7 mouse cellular contexts compared by ENCODE assay signal in genomic region chr7:45304869-45305268, GRCm38 (mm10). TPM values are rescaled to one million over a fixed set of nuclear protein-coding genes. Genes with fewer than 3 reads are reported as not detected.
DNase-seq lines count a peak whose midpoint lies in the region; ATAC-seq and TF ChIP-seq lines count a peak whose summit lies in the region.

No protein-coding gene starts in this region.

- H3K4me2 ChIP-seq in lung, postnatal 0 days (replicated peaks; ENCODE audit: low read depth, low read length) = 0 out of 2 replicates have a peak overlapping the region, but pooled peaks have one; percentile 32
- H3K4me2 ChIP-seq in forebrain, embryonic 12.5 days = peak overlapping the region; percentile 53
- peak overlapping the region; percentile 44 for H3K4me2 ChIP-seq in limb, embryonic 12.5 days
- H3K4me2 ChIP-seq in stomach, postnatal 0 days (replicated peaks; ENCODE audit: low read depth) = peak overlapping the region; percentile 5; the same call in 1 of the 2 replicates

- ATAC-seq in lung, postnatal 0 days = peak; percentile 8; the same call in 1 of the 2 replicates
- no peak for ATAC-seq in forebrain, embryonic 12.5 days (ENCODE audit: low FRiP score)
- no peak for ATAC-seq in limb, embryonic 12.5 days (ENCODE audit: insufficient number of reproducible peaks, insufficient read depth, low FRiP score, low TSS enrichment, low read depth)
- ATAC-seq in stomach, postnatal 0 days (ENCODE audit: low FRiP score, low TSS enrichment) = no peak; the same call in 1 of the 2 replicates

- no peaks in the 10 kb centered on the region for H3K9me3 ChIP-seq in lung, postnatal 0 days (ENCODE audit: low read length)
- no peaks in the 10 kb centered on the region for H3K9me3 ChIP-seq in forebrain, embryonic 12.5 days
- no peaks in the 10 kb centered on the region for H3K9me3 ChIP-seq in limb, embryonic 12.5 days
- no peaks in the 10 kb centered on the region for H3K9me3 ChIP-seq in stomach, postnatal 0 days (ENCODE audit: control insufficient read depth, low read length)

- H3K4me1 ChIP-seq in lung, postnatal 0 days (ENCODE audit: insufficient read depth, low read depth, low read length) = no peaks in the 10 kb centered on the region
- H3K4me1 ChIP-seq in forebrain, embryonic 12.5 days = peaks cover 24% of the 10 kb centered on the region
- H3K4me1 ChIP-seq in limb, embryonic 12.5 days (replicated peaks) = peaks cover 15% of the 10 kb centered on the region
- no peaks in the 10 kb centered on the region for H3K4me1 ChIP-seq in stomach, postnatal 0 days (replicated peaks; ENCODE audit: control insufficient read depth, insufficient read depth)

- no peak overlapping the region for H3K4me3 ChIP-seq in lung, postnatal 0 days (ENCODE audit: low read depth, low read length)
- H3K4me3 ChIP-seq in forebrain, embryonic 12.5 days (replicated peaks) = peak overlapping the region; percentile 26
- H3K4me3 ChIP-seq in limb, embryonic 12.5 days (replicated peaks) = peak overlapping the region; percentile 26
- no peak overlapping the region for H3K4me3 ChIP-seq in stomach, postnatal 0 days (ENCODE audit: low read depth, low read length)

- H3K36me3 ChIP-seq in lung, postnatal 0 days (ENCODE audit: insufficient read depth, low read length) = no peaks in the 10 kb centered on the region
- no peaks in the 10 kb centered on the region for H3K36me3 ChIP-seq in forebrain, embryonic 12.5 days (replicated peaks)
- peaks cover 18% of the 10 kb centered on the region for H3K36me3 ChIP-seq in limb, embryonic 12.5 days
- peaks cover 14% of the 10 kb centered on the region for H3K36me3 ChIP-seq in stomach, postnatal 0 days (ENCODE audit: control insufficient read depth, insufficient read depth, low read length)

- DNase-seq in lung, postnatal 0 days (ENCODE audit: low spot score) = peak; percentile 29
- DNase-seq in lung, postnatal 25 days (ENCODE audit: low spot score) = no peak
- no peak for DNase-seq in stomach, postnatal 0 days (ENCODE audit: low spot score)
- DNase-seq in testis, postnatal 14 days (ENCODE audit: low spot score) = no peak
- DNase-seq in layer of hippocampus, adult 11-12 months (ENCODE audit: low spot score) = no peak

- no peak for TF ChIP-seq CTCF in lung, postnatal 0 days (IDR thresholded peaks at IDR 0.05)
- no peak for TF ChIP-seq CTCF in stomach, postnatal 0 days (IDR thresholded peaks at IDR 0.05; ENCODE audit: low read depth)

- no peak overlapping the region for H3K9ac ChIP-seq in lung, postnatal 0 days (replicated peaks; ENCODE audit: low read depth)
- peak overlapping the region; percentile 38 for H3K9ac ChIP-seq in forebrain, embryonic 12.5 days
- no peak overlapping the region for H3K9ac ChIP-seq in limb, embryonic 12.5 days (replicated peaks)
- no peak overlapping the region for H3K9ac ChIP-seq in stomach, postnatal 0 days (ENCODE audit: low read length)

- H3K27ac ChIP-seq in lung, postnatal 0 days (ENCODE audit: low read length) = no peak overlapping the region
- H3K27ac ChIP-seq in forebrain, embryonic 12.5 days = no peak overlapping the region
- H3K27ac ChIP-seq in limb, embryonic 12.5 days = no peak overlapping the region
- no peak overlapping the region for H3K27ac ChIP-seq in stomach, postnatal 0 days (replicated peaks)

- TF ChIP-seq EP300 in lung, postnatal 0 days (IDR thresholded peaks at IDR 0.05) = no peak
- TF ChIP-seq EP300 in stomach, postnatal 0 days (optimal IDR thresholded peaks at IDR 0.05) = no peak

- WGBS in lung, postnatal 0 days = 22% methylated on average over 11 of the region's 13 CpGs
- 11% methylated on average over 11 of the region's 13 CpGs for WGBS in forebrain, embryonic 12.5 days
- WGBS in limb, embryonic 12.5 days = 15% methylated on average over 13 of the region's 13 CpGs
- WGBS in stomach, postnatal 0 days = 43% methylated on average over 11 of the region's 13 CpGs

- H3K27me3 ChIP-seq in lung, postnatal 0 days (replicated peaks; ENCODE audit: insufficient read depth, low read length) = no peaks in the 10 kb centered on the region
- H3K27me3 ChIP-seq in forebrain, embryonic 12.5 days = peaks cover 24% of the 10 kb centered on the region
- peaks cover 9% of the 10 kb centered on the region; the same call in 1 of the 2 replicates for H3K27me3 ChIP-seq in limb, embryonic 12.5 days
- no peaks in the 10 kb centered on the region for H3K27me3 ChIP-seq in stomach, postnatal 0 days (ENCODE audit: control insufficient read depth, insufficient read depth, low read length)

RNA-seq across cellular contexts. Expression of gene Slc6a21, which starts 27.6 kb away (rescaled TPM):
- polyA plus RNA-seq in lung, postnatal 0 days (2015; fragmentation: Nextera tagmentation; extraction: Ambion mirVana) = not detected in 2 replicates
- not detected in 2 replicates for polyA plus RNA-seq in forebrain, embryonic 12.5 days (2016; fragmentation: Nextera tagmentation; extraction: Ambion mirVana)
- polyA plus RNA-seq in limb, embryonic 12.5 days (2016; fragmentation: Nextera tagmentation; extraction: Ambion mirVana) = not detected in 2 replicates
- not detected in 2 replicates for polyA plus RNA-seq in stomach, postnatal 0 days (2015; fragmentation: Nextera tagmentation; extraction: Ambion mirVana)

RNA-seq across cellular contexts. Expression of gene Trpm4, which starts 28.7 kb away (rescaled TPM):
- 19.2 and 21.9 TPM in 2 replicates for polyA plus RNA-seq in lung, postnatal 0 days (2015; fragmentation: Nextera tagmentation; extraction: Ambion mirVana)
- polyA plus RNA-seq in forebrain, embryonic 12.5 days (2016; fragmentation: Nextera tagmentation; extraction: Ambion mirVana) = 4.6 and 6.6 TPM in 2 replicates
- polyA plus RNA-seq in limb, embryonic 12.5 days (2016; fragmentation: Nextera tagmentation; extraction: Ambion mirVana) = 14.0 and 16.1 TPM in 2 replicates
- polyA plus RNA-seq in stomach, postnatal 0 days (2015; fragmentation: Nextera tagmentation; extraction: Ambion mirVana) = 22.7 and 23.7 TPM in 2 replicates

RNA-seq across cellular contexts. Expression of gene Hrc, which starts 30.2 kb away (rescaled TPM):
- 0.50 and 0.54 TPM in 2 replicates for polyA plus RNA-seq in lung, postnatal 0 days (2015; fragmentation: Nextera tagmentation; extraction: Ambion mirVana)
- polyA plus RNA-seq in forebrain, embryonic 12.5 days (2016; fragmentation: Nextera tagmentation; extraction: Ambion mirVana) = 0.13 and 0.20 TPM in 2 replicates
- 1.8 and 1.9 TPM in 2 replicates for polyA plus RNA-seq in limb, embryonic 12.5 days (2016; fragmentation: Nextera tagmentation; extraction: Ambion mirVana)
- 0.80 and 0.85 TPM in 2 replicates for polyA plus RNA-seq in stomach, postnatal 0 days (2015; fragmentation: Nextera tagmentation; extraction: Ambion mirVana)

Comparison
In these comparisons a context has a peak if more than half of its experiments do, and no peak if none do; other contexts are left out.
1. H3K4me3 ChIP-seq: peak in forebrain, embryonic 12.5 days (single experiment) and limb, embryonic 12.5 days (single experiment); none in lung, postnatal 0 days (single experiment) and stomach, postnatal 0 days (single experiment).
2. Peak in every context shown above with its lines, with median percentiles within 50 percentile points of each other: H3K4me2 ChIP-seq.